Comparison of ENCODE assay signal across 12 mouse cellular contexts in genomic region chr6:52234428-52235140, GRCm38 (mm10). TPM values are rescaled to one million over a fixed set of nuclear protein-coding genes. Genes with fewer than 3 reads are reported as not detected.
DNase-seq lines count a peak whose midpoint lies in the region; ATAC-seq and TF ChIP-seq lines count a peak whose summit lies in the region.
"Had no signal": no experiment of that assay in that cellular context is flagged by ENCODE, and none has a peak within 500 bp of the region (broad histone marks: within the 10 kb centered on the region; RNA-seq: fewer than 3 reads in every experiment).

No protein-coding gene starts in this region.

- H3K36me3 ChIP-seq in heart, embryonic 11.5 days (ENCODE audit: control insufficient read depth, insufficient read depth, low read length) = no peaks in the 10 kb centered on the region
- no peaks in the 10 kb centered on the region for H3K36me3 ChIP-seq in heart, embryonic 12.5 days
- H3K36me3 ChIP-seq in ES-E14 (ENCODE audit: control insufficient read depth, insufficient read depth, low read length, poor library complexity, severe bottlenecking) = no peaks in the 10 kb centered on the region
- H3K36me3 ChIP-seq in intestine, embryonic 15.5 days = no peaks in the 10 kb centered on the region
- no peaks in the 10 kb centered on the region for H3K36me3 ChIP-seq in limb, embryonic 15.5 days

- DNase-seq in ES-E14 (ENCODE audit: low read depth, low spot score) = no peak
- DNase-seq in adrenal gland, postnatal 25 days = no peak
- DNase-seq: thymus, adult 2 months had no signal

- no peaks in the 10 kb centered on the region for H3K9me3 ChIP-seq in heart, embryonic 11.5 days (replicated peaks; ENCODE audit: control insufficient read depth, low read length)
- H3K9me3 ChIP-seq in heart, embryonic 12.5 days (replicated peaks) = no peaks in the 10 kb centered on the region
- no peaks in the 10 kb centered on the region for H3K9me3 ChIP-seq in ES-E14 (ENCODE audit: control insufficient read depth, insufficient read depth, low read depth, low read length)
- no peaks in the 10 kb centered on the region for H3K9me3 ChIP-seq in intestine, embryonic 15.5 days
- H3K9me3 ChIP-seq in limb, embryonic 15.5 days = no peaks in the 10 kb centered on the region

- peak overlapping the region; percentile 31; the same call in 1 of the 2 replicates for H3K4me2 ChIP-seq in heart, embryonic 11.5 days
- no peak overlapping the region for H3K4me2 ChIP-seq in heart, embryonic 12.5 days
- H3K4me2 ChIP-seq in intestine, embryonic 15.5 days (replicated peaks) = peak overlapping the region; percentile 48
- H3K4me2 ChIP-seq in limb, embryonic 15.5 days = peak overlapping the region; percentile 67

- no peak overlapping the region for H3K27ac ChIP-seq in heart, embryonic 11.5 days (ENCODE audit: low read depth, low read length)
- no peak overlapping the region for H3K27ac ChIP-seq in heart, embryonic 12.5 days (ENCODE audit: poor library complexity, severe bottlenecking)
- H3K27ac ChIP-seq in ES-E14 (ENCODE audit: insufficient read depth, low read depth, low read length, poor library complexity, severe bottlenecking) = no peak overlapping the region
- H3K27ac ChIP-seq in intestine, embryonic 15.5 days = 0 out of 2 replicates have a peak overlapping the region, but pooled peaks have one; percentile 62
- H3K27ac ChIP-seq in limb, embryonic 15.5 days = peak overlapping the region; percentile 96
- H3K27ac ChIP-seq: liver, embryonic 14.5 days had no signal

- H3K4me3 ChIP-seq in heart, embryonic 11.5 days (ENCODE audit: low read depth, low read length) = peak overlapping the region; percentile 10; the same call in 1 of the 2 replicates
- no peak overlapping the region for H3K4me3 ChIP-seq in heart, embryonic 12.5 days
- peak overlapping the region; percentile 6 to 28; a peak in 3 of 4 replicates for H3K4me3 ChIP-seq in ES-E14 (ENCODE audit: insufficient read depth in 1 of 2, low read depth in 1 of 2, low read length in 2 of 2, poor library complexity in 1 of 2, severe bottlenecking in 1 of 2)
- peak overlapping the region; percentile 38 for H3K4me3 ChIP-seq in intestine, embryonic 15.5 days (replicated peaks)
- peak overlapping the region; percentile 59 for H3K4me3 ChIP-seq in limb, embryonic 15.5 days

- in situ Hi-C loops in ES-E14 (cut with MboI; ENCODE audit: low sequenced_read_pairs in 2 of 2, unreplicated experiment in 2 of 2) = no loop called here

- H3K4me1 ChIP-seq in heart, embryonic 11.5 days (ENCODE audit: control insufficient read depth, insufficient read depth, low read length) = 0 out of 2 replicates have a peak, but pooled peaks cover 3% of the 10 kb centered on the region
- peaks cover 3% of the 10 kb centered on the region; the same call in 1 of the 2 replicates for H3K4me1 ChIP-seq in heart, embryonic 12.5 days (replicated peaks)
- peaks cover 0 to 3% of the 10 kb centered on the region in 2 experiments; a peak in 1 of 4 replicates for H3K4me1 ChIP-seq in ES-E14 (ENCODE audit: control insufficient read depth in 2 of 2, insufficient read depth in 2 of 2, low read length in 2 of 2, poor library complexity in 1 of 2)
- H3K4me1 ChIP-seq in intestine, embryonic 15.5 days (replicated peaks) = peaks cover 14% of the 10 kb centered on the region
- H3K4me1 ChIP-seq in limb, embryonic 15.5 days = peaks cover 27% of the 10 kb centered on the region

- WGBS in heart, embryonic 11.5 days (ENCODE audit: insufficient replicate concordance) = 2% methylated on average over 63 of the region's 68 CpGs
- 2% methylated on average over 66 of the region's 68 CpGs for WGBS in heart, embryonic 12.5 days
- WGBS in intestine, embryonic 15.5 days = 1% methylated on average over 65 of the region's 68 CpGs
- 1% methylated on average over 67 of the region's 68 CpGs for WGBS in limb, embryonic 15.5 days

- ATAC-seq in heart, embryonic 11.5 days (replicated peaks; ENCODE audit: insufficient number of reproducible peaks, low FRiP score, low TSS enrichment) = no peak
- ATAC-seq in heart, embryonic 12.5 days (ENCODE audit: insufficient number of reproducible peaks, low FRiP score) = no peak
- peak; percentile 19 for ATAC-seq in intestine, embryonic 15.5 days
- peak; percentile 42; the same call in 1 of the 2 replicates for ATAC-seq in limb, embryonic 15.5 days (ENCODE audit: insufficient number of reproducible peaks, low FRiP score, low TSS enrichment, low read depth)
- ATAC-seq in inflammation-experienced regulatory T-cells, adult 6 months = no peak
- ATAC-seq in frontal cortex, adult (ENCODE audit: low TSS enrichment) = no peak

- peaks cover 91% of the 10 kb centered on the region for H3K27me3 ChIP-seq in heart, embryonic 11.5 days (ENCODE audit: control insufficient read depth, insufficient read depth, low read length)
- peaks cover 88% of the 10 kb centered on the region for H3K27me3 ChIP-seq in heart, embryonic 12.5 days (replicated peaks)
- peaks cover 86% of the 10 kb centered on the region for H3K27me3 ChIP-seq in intestine, embryonic 15.5 days (replicated peaks)
- H3K27me3 ChIP-seq in limb, embryonic 15.5 days = no peaks in the 10 kb centered on the region; the same call in 1 of the 2 replicates

- H3K9ac ChIP-seq in heart, embryonic 11.5 days (ENCODE audit: low read depth, low read length) = no peak overlapping the region
- no peak overlapping the region for H3K9ac ChIP-seq in heart, embryonic 12.5 days
- no peak overlapping the region for H3K9ac ChIP-seq in ES-E14 (ENCODE audit: insufficient read depth, low read depth, low read length, poor library complexity, severe bottlenecking)
- H3K9ac ChIP-seq in intestine, embryonic 15.5 days = peak overlapping the region; percentile 44
- H3K9ac ChIP-seq in limb, embryonic 15.5 days = peak overlapping the region; percentile 85
- H3K9ac ChIP-seq: liver, embryonic 14.5 days had no signal

TF ChIP-seq in ES-E14, 5 proteins besides CTCF, POLR2A, EP300 and RAD21:
- TF ChIP-seq CHD2 (IDR thresholded peaks at IDR 0.05; ENCODE audit: low read depth, low read length) = no peak
- no peak for TF ChIP-seq HCFC1 (IDR thresholded peaks at IDR 0.05; ENCODE audit: borderline replicate concordance, insufficient read depth, low read length)
- TF ChIP-seq MAFK (IDR thresholded peaks at IDR 0.05; ENCODE audit: insufficient read depth, low read depth, low read length) = no peak
- no peak for TF ChIP-seq ZC3H11A (IDR thresholded peaks at IDR 0.05; ENCODE audit: borderline replicate concordance, low read depth, low read length)
- TF ChIP-seq ZNF384 (IDR thresholded peaks at IDR 0.05; ENCODE audit: low read depth, low read length) = no peak

RNA-seq across cellular contexts. Expression of gene Hoxa9, which starts 3.7 kb away (rescaled TPM):
- polyA plus RNA-seq in heart, embryonic 11.5 days (2014; fragmentation: Nextera tagmentation; extraction: Ambion mirVana) = 0.13 and 0.29 TPM in 2 replicates
- 0.48 and 0.54 TPM in 2 replicates for polyA plus RNA-seq in heart, embryonic 12.5 days (2016; fragmentation: Nextera tagmentation; extraction: Ambion mirVana)
- 0.26 and 1.4 TPM in 2 replicates for total RNA-seq in ES-E14 (2012; rRNA removed)
- 5.3 and 6.3 TPM in 2 replicates for polyA plus RNA-seq in intestine, embryonic 15.5 days (2015; fragmentation: Nextera tagmentation; extraction: Ambion mirVana)
- 30.8 and 34.0 TPM in 2 replicates for polyA plus RNA-seq in limb, embryonic 15.5 days (2015; fragmentation: Nextera tagmentation; extraction: Ambion mirVana)
- under 1 TPM in 2 of 3 experiments, not detected in 1; 0.13 to 0.32 TPM for polyA plus RNA-seq in inflammation-experienced regulatory T-cells, adult 6 months (2017; shearing (Covaris generic))
- 0.61 and 1.5 TPM in 2 replicates for total RNA-seq in adrenal gland, postnatal 25 days (2021)
- total RNA-seq: neutrophil, adult 5-6 weeks had no signal

RNA-seq across cellular contexts. Expression of gene Hoxa10, which starts 6.1 kb away (rescaled TPM):
- 0.20 and 0.97 TPM in 2 replicates for polyA plus RNA-seq in heart, embryonic 11.5 days (2014; fragmentation: Nextera tagmentation; extraction: Ambion mirVana)
- 0.31 and 0.60 TPM in 2 replicates for polyA plus RNA-seq in heart, embryonic 12.5 days (2016; fragmentation: Nextera tagmentation; extraction: Ambion mirVana)
- 0.16 and 0.80 TPM in 2 replicates for total RNA-seq in ES-E14 (2012; rRNA removed)
- 11.4 and 20.2 TPM in 2 replicates for polyA plus RNA-seq in intestine, embryonic 15.5 days (2015; fragmentation: Nextera tagmentation; extraction: Ambion mirVana)
- 86.8 and 108 TPM in 2 replicates for polyA plus RNA-seq in limb, embryonic 15.5 days (2015; fragmentation: Nextera tagmentation; extraction: Ambion mirVana)
- polyA plus RNA-seq in inflammation-experienced regulatory T-cells, adult 6 months (2017; shearing (Covaris generic)) = not detected
- 0.62 TPM in 1 of 2 replicates, not detected in the other for total RNA-seq in adrenal gland, postnatal 25 days (2021)
- total RNA-seq: neutrophil, adult 5-6 weeks had no signal
- polyA plus RNA-seq: heart, embryonic 16.5 days; thymus, adult 2 months had no signal

RNA-seq across cellular contexts. Expression of gene Hoxa11, which starts 11.0 kb away (rescaled TPM):
- polyA plus RNA-seq in heart, embryonic 11.5 days (2014; fragmentation: Nextera tagmentation; extraction: Ambion mirVana) = not detected in 2 replicates
- polyA plus RNA-seq in heart, embryonic 12.5 days (2016; fragmentation: Nextera tagmentation; extraction: Ambion mirVana) = 0.09 TPM in 1 of 2 replicates, not detected in the other
- total RNA-seq in ES-E14 (2012; rRNA removed) = 0.31 TPM in 1 of 2 replicates, not detected in the other
- 2.0 and 3.3 TPM in 2 replicates for polyA plus RNA-seq in intestine, embryonic 15.5 days (2015; fragmentation: Nextera tagmentation; extraction: Ambion mirVana)
- polyA plus RNA-seq in limb, embryonic 15.5 days (2015; fragmentation: Nextera tagmentation; extraction: Ambion mirVana) = 23.3 and 33.4 TPM in 2 replicates
- not detected for polyA plus RNA-seq in inflammation-experienced regulatory T-cells, adult 6 months (2017; shearing (Covaris generic))
- total RNA-seq in adrenal gland, postnatal 25 days (2021) = not detected in 2 replicates
- total RNA-seq: neutrophil, adult 5-6 weeks had no signal
- polyA plus RNA-seq: heart, embryonic 16.5 days; liver, embryonic 14.5 days; thymus, adult 2 months had no signal

RNA-seq across cellular contexts. Expression of gene Hoxa7, which starts 12.9 kb away (rescaled TPM):
- 0.49 TPM in 2 replicates for polyA plus RNA-seq in heart, embryonic 11.5 days (2014; fragmentation: Nextera tagmentation; extraction: Ambion mirVana)
- 0.44 TPM in 1 of 2 replicates, not detected in the other for polyA plus RNA-seq in heart, embryonic 12.5 days (2016; fragmentation: Nextera tagmentation; extraction: Ambion mirVana)
- total RNA-seq in ES-E14 (2012; rRNA removed) = 0.42 and 0.89 TPM in 2 replicates
- polyA plus RNA-seq in intestine, embryonic 15.5 days (2015; fragmentation: Nextera tagmentation; extraction: Ambion mirVana) = 7.5 and 9.4 TPM in 2 replicates
- 12.0 and 12.9 TPM in 2 replicates for polyA plus RNA-seq in limb, embryonic 15.5 days (2015; fragmentation: Nextera tagmentation; extraction: Ambion mirVana)
- polyA plus RNA-seq in inflammation-experienced regulatory T-cells, adult 6 months (2017; shearing (Covaris generic)) = not detected
- total RNA-seq in adrenal gland, postnatal 25 days (2021) = 12.9 and 18.3 TPM in 2 replicates
- total RNA-seq: neutrophil, adult 5-6 weeks had no signal

RNA-seq across cellular contexts. Expression of gene Gm28308, which starts 21.4 kb away (rescaled TPM):
- polyA plus RNA-seq in heart, embryonic 11.5 days (2014; fragmentation: Nextera tagmentation; extraction: Ambion mirVana) = not detected in 2 replicates
- polyA plus RNA-seq in heart, embryonic 12.5 days (2016; fragmentation: Nextera tagmentation; extraction: Ambion mirVana) = not detected in 2 replicates
- 0.31 TPM in 1 of 2 replicates, not detected in the other for total RNA-seq in ES-E14 (2012; rRNA removed)
- polyA plus RNA-seq in intestine, embryonic 15.5 days (2015; fragmentation: Nextera tagmentation; extraction: Ambion mirVana) = not detected in 2 replicates
- 0.70 TPM in 1 of 2 replicates, not detected in the other for polyA plus RNA-seq in limb, embryonic 15.5 days (2015; fragmentation: Nextera tagmentation; extraction: Ambion mirVana)
- not detected for polyA plus RNA-seq in inflammation-experienced regulatory T-cells, adult 6 months (2017; shearing (Covaris generic))
- total RNA-seq in adrenal gland, postnatal 25 days (2021) = 0.88 and 4.9 TPM in 2 replicates
- total RNA-seq: neutrophil, adult 5-6 weeks had no signal
- polyA plus RNA-seq: heart, embryonic 16.5 days; liver, embryonic 14.5 days had no signal

Comparison
In these comparisons a context has a peak if more than half of its experiments do, and no peak if none do; other contexts are left out.
1. ATAC-seq: peak in intestine, embryonic 15.5 days (single experiment) and limb, embryonic 15.5 days (single experiment); none in heart, embryonic 11.5 days (single experiment), heart, embryonic 12.5 days (single experiment), inflammation-experienced regulatory T-cells, adult 6 months (single experiment) and frontal cortex, adult (single experiment).
2. H3K27ac ChIP-seq: peak in intestine, embryonic 15.5 days (single experiment) and limb, embryonic 15.5 days (single experiment); none in heart, embryonic 11.5 days (single experiment), heart, embryonic 12.5 days (single experiment) and ES-E14 (single experiment).
3. H3K9ac ChIP-seq: peak in intestine, embryonic 15.5 days (single experiment) and limb, embryonic 15.5 days (single experiment); none in heart, embryonic 11.5 days (single experiment), heart, embryonic 12.5 days (single experiment) and ES-E14 (single experiment).